ENCODE assay signal across 10 mouse cellular contexts in the genomic region with DNA sequence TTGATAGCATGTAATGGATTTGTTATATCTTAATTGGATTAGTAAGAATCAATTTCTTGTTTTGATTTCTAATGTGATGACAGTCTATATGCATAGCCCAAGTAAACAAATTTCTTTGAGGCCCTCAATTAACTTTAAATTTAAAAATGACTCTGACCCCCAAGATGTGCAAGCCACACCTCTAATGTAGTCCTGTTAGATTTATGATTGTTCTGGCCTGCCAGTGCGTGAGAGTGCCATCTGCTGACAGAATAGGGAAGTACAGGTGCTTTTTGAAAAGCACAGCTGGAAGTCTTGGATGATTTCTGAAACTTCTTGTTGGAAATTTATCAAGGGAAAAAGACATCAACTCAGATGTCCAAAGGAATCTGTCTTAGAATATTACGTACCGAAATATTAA.
DNase-seq lines count a peak whose midpoint lies in the region; ATAC-seq and TF ChIP-seq lines count a peak whose summit lies in the region.
"Had no signal": no experiment of that assay in that cellular context is flagged by ENCODE, and none has a peak within 500 bp of the region (broad histone marks: within the 10 kb centered on the region; RNA-seq: fewer than 3 reads in every experiment).

No protein-coding gene starts in this region.

- no peak for TF ChIP-seq POLR2A in CH12.LX (IDR thresholded peaks at IDR 0.05; ENCODE audit: low read depth, low read length)

- H3K27me3 ChIP-seq in intestine, embryonic 14.5 days (replicated peaks; ENCODE audit: control insufficient read depth, insufficient read depth, low read length), result no peaks in the 10 kb centered on the region
- H3K27me3 ChIP-seq in intestine, embryonic 15.5 days (replicated peaks), result no peaks in the 10 kb centered on the region
- no peaks in the 10 kb centered on the region for H3K27me3 ChIP-seq in CH12.LX (replicated peaks)
- H3K27me3 ChIP-seq in embryonic facial prominence, embryonic 11.5 days (ENCODE audit: control insufficient read depth, insufficient read depth, low read length), result no peaks in the 10 kb centered on the region
- H3K27me3 ChIP-seq: stomach, embryonic 15.5 days had no signal

- ATAC-seq in intestine, embryonic 14.5 days (replicated peaks; ENCODE audit: low FRiP score, low TSS enrichment, low read depth), result no peak
- no peak for ATAC-seq in intestine, embryonic 15.5 days
- ATAC-seq in embryonic facial prominence, embryonic 11.5 days (replicated peaks; ENCODE audit: insufficient number of reproducible peaks, low FRiP score, low TSS enrichment, low read depth), result no peak

- dilution Hi-C loops in CH12.LX (cut with MboI; ENCODE audit: extremely low pct_ligation_motif_present, extremely low pct_unique_long_range_greater_than_20kb, low sequenced_read_pairs), result no loop called here

- no peaks in the 10 kb centered on the region for H3K79me2 ChIP-seq in CH12.LX (replicated peaks; ENCODE audit: control insufficient read depth, extremely low read depth, insufficient read depth, poor library complexity, severe bottlenecking)

- H3K36me3 ChIP-seq in intestine, embryonic 14.5 days (ENCODE audit: control insufficient read depth, insufficient read depth, low read length), result no peaks in the 10 kb centered on the region
- no peaks in the 10 kb centered on the region for H3K36me3 ChIP-seq in intestine, embryonic 15.5 days
- no peaks in the 10 kb centered on the region for H3K36me3 ChIP-seq in CH12.LX (replicated peaks in 1 of 2; ENCODE audit: control insufficient read depth in 1 of 2, insufficient read depth in 1 of 2, low read length in 1 of 2)
- H3K36me3 ChIP-seq in embryonic facial prominence, embryonic 11.5 days (replicated peaks; ENCODE audit: control insufficient read depth, insufficient read depth, low read depth, low read length), result no peaks in the 10 kb centered on the region
- H3K36me3 ChIP-seq: limb, embryonic 13.5 days; stomach, embryonic 15.5 days had no signal

- H3K4me2 ChIP-seq in intestine, embryonic 14.5 days (ENCODE audit: low read length), result no peak overlapping the region
- H3K4me2 ChIP-seq in intestine, embryonic 15.5 days (replicated peaks), result no peak overlapping the region
- H3K4me2 ChIP-seq in CH12.LX (ENCODE audit: insufficient read depth, low read depth, poor library complexity, severe bottlenecking), result no peak overlapping the region
- no peak overlapping the region for H3K4me2 ChIP-seq in embryonic facial prominence, embryonic 11.5 days (ENCODE audit: low read depth, low read length)
- H3K4me2 ChIP-seq: limb, embryonic 13.5 days; stomach, embryonic 15.5 days had no signal

- peak; percentile 85 for DNase-seq in intestine, embryonic 14.5 days (ENCODE audit: low spot score)
- peak; percentile 26 for DNase-seq in CH12.LX (ENCODE audit: extremely low read depth)
- DNase-seq in adrenal gland, postnatal 25 days, result peak; percentile 51
- peak; percentile 81 for DNase-seq in embryonic facial prominence, embryonic 11.5 days (ENCODE audit: low spot score)
- peak; percentile 38 to 80 for DNase-seq in layer of hippocampus, adult 18-20 months (ENCODE audit: low spot score in 2 of 2)
- DNase-seq in mesoderm, embryonic 11.5 days (ENCODE audit: low read depth, low spot score), result peak; percentile 65
- no peak for DNase-seq in yolk sac, embryonic 10.5 days (ENCODE audit: low spot score)

- H3K9ac ChIP-seq in intestine, embryonic 14.5 days (ENCODE audit: low read length), result no peak overlapping the region
- H3K9ac ChIP-seq in intestine, embryonic 15.5 days, result no peak overlapping the region
- H3K9ac ChIP-seq in CH12.LX (ENCODE audit: insufficient read depth, low read depth), result no peak overlapping the region
- H3K9ac ChIP-seq in embryonic facial prominence, embryonic 11.5 days (replicated peaks; ENCODE audit: low read length), result no peak overlapping the region
- H3K9ac ChIP-seq: limb, embryonic 13.5 days; stomach, embryonic 15.5 days had no signal

- in situ Hi-C loops in CH12.LX (cut with MboI; ENCODE audit: low pct_ligation_motif_present, low pct_unique_long_range_greater_than_20kb, low sequenced_read_pairs), result no loop called here

- H3K4me1 ChIP-seq in intestine, embryonic 14.5 days (replicated peaks; ENCODE audit: control insufficient read depth, insufficient read depth, low read length), result no peaks in the 10 kb centered on the region
- no peaks in the 10 kb centered on the region for H3K4me1 ChIP-seq in intestine, embryonic 15.5 days (replicated peaks)
- no peaks in the 10 kb centered on the region for H3K4me1 ChIP-seq in CH12.LX (ENCODE audit: control insufficient read depth in 1 of 2, insufficient read depth in 2 of 2)
- H3K4me1 ChIP-seq in embryonic facial prominence, embryonic 11.5 days (ENCODE audit: control insufficient read depth, insufficient read depth, low read length), result no peaks in the 10 kb centered on the region
- H3K4me1 ChIP-seq: limb, embryonic 13.5 days; stomach, embryonic 15.5 days had no signal

- no peak overlapping the region for H3K27ac ChIP-seq in intestine, embryonic 14.5 days (ENCODE audit: low read depth)
- no peak overlapping the region for H3K27ac ChIP-seq in intestine, embryonic 15.5 days
- no peak overlapping the region for H3K27ac ChIP-seq in CH12.LX (ENCODE audit: insufficient read depth, low read depth)
- no peak overlapping the region for H3K27ac ChIP-seq in embryonic facial prominence, embryonic 11.5 days (replicated peaks; ENCODE audit: low read depth, low read length)
- H3K27ac ChIP-seq: limb, embryonic 13.5 days; stomach, embryonic 15.5 days had no signal

- H3K9me3 ChIP-seq in intestine, embryonic 14.5 days (ENCODE audit: control insufficient read depth, low read length), result no peaks in the 10 kb centered on the region
- H3K9me3 ChIP-seq in intestine, embryonic 15.5 days, result no peaks in the 10 kb centered on the region
- peaks cover 37% of the 10 kb centered on the region for H3K9me3 ChIP-seq in CH12.LX (replicated peaks; ENCODE audit: low read length)
- no peaks in the 10 kb centered on the region for H3K9me3 ChIP-seq in embryonic facial prominence, embryonic 11.5 days (replicated peaks; ENCODE audit: control insufficient read depth, low read length)
- H3K9me3 ChIP-seq: limb, embryonic 13.5 days; stomach, embryonic 15.5 days had no signal

- no peak overlapping the region for H3K4me3 ChIP-seq in intestine, embryonic 14.5 days (ENCODE audit: low read depth, low read length)
- no peak overlapping the region for H3K4me3 ChIP-seq in intestine, embryonic 15.5 days (replicated peaks)
- no peak overlapping the region for H3K4me3 ChIP-seq in CH12.LX (replicated peaks in 1 of 3; ENCODE audit: low read depth in 2 of 3, low read length in 2 of 3, poor library complexity in 1 of 3)
- no peak overlapping the region for H3K4me3 ChIP-seq in embryonic facial prominence, embryonic 11.5 days (ENCODE audit: low read depth, low read length)
- H3K4me3 ChIP-seq: limb, embryonic 13.5 days; stomach, embryonic 15.5 days had no signal

- TF ChIP-seq CTCF in CH12.LX (conservative IDR thresholded peaks at IDR 0.05 in 1 of 2, IDR thresholded peaks at IDR 0.05 in 1 of 2; ENCODE audit: low read depth in 2 of 2, low read length in 2 of 2), result peak; percentile 58 to 68

- 57% methylated on average over 3 of the region's 3 CpGs for WGBS in intestine, embryonic 14.5 days
- 48% methylated on average over 3 of the region's 3 CpGs for WGBS in intestine, embryonic 15.5 days
- 59% methylated on average over 3 of the region's 3 CpGs for WGBS in embryonic facial prominence, embryonic 11.5 days

- TF ChIP-seq RAD21 in CH12.LX (IDR thresholded peaks at IDR 0.05; ENCODE audit: low read depth, low read length), result peak; percentile 49

- no peak for TF ChIP-seq EP300 in CH12.LX (IDR thresholded peaks at IDR 0.05; ENCODE audit: low read length)

TF ChIP-seq in CH12.LX, 34 proteins besides CTCF, POLR2A, EP300 and RAD21:
- TF ChIP-seq SMC3 (IDR thresholded peaks at IDR 0.05; ENCODE audit: low read depth, low read length) (peak; percentile 66), ETS1 (conservative IDR thresholded peaks at IDR 0.05; ENCODE audit: low read depth, low read length) (no peak)
